Mouse (Mus musculus) ES-E14 (cell line): ENCODE measurements around the gene Tjp2. TPM values are rescaled to one million over a fixed set of nuclear protein-coding genes. Genes with fewer than 3 reads are reported as not detected.

Experiments used
- DNase-seq: peaks from one replicate; pipeline ENCODE4 v3.0.0-alpha.2; 2013; ENCODE audit warnings: low read depth, low spot score
- H3K27ac ChIP-seq: 2 replicates; pipeline ENCODE4 v1.5.1; 2012; ENCODE audit warnings: low read depth, mild to moderate bottlenecking, low read length, moderate library complexity, mixed read lengths; ENCODE audit not compliant: poor library complexity, insufficient read depth, severe bottlenecking
- H3K36me3 ChIP-seq: 2 replicates; pipeline ENCODE4 v1.6.1; 2012; ENCODE audit warnings: mild to moderate bottlenecking, low read length, moderate library complexity, mixed read lengths; ENCODE audit not compliant: control insufficient read depth, poor library complexity, insufficient read depth, severe bottlenecking
- H3K4me1 ChIP-seq, 2 experiments: fragments of 150-350 bp in 1 of 2; sonication (generic) in 1 of 2; 2 replicates each; pipeline ENCODE4 v1.6.1; 2012; ENCODE audit warnings: low read length in 2 of 2, mild to moderate bottlenecking in 1 of 2, mixed read lengths in 1 of 2; ENCODE audit not compliant: control insufficient read depth in 2 of 2, insufficient read depth in 2 of 2, poor library complexity in 1 of 2
- H3K4me3 ChIP-seq, 2 experiments: fragments of 150-350 bp in 1 of 2; sonication (generic) in 1 of 2; 2 replicates each; pipeline ENCODE4 v1.5.1; 2012; ENCODE audit warnings: low read length in 2 of 2, low read depth in 1 of 2, mild to moderate bottlenecking in 1 of 2, mixed read lengths in 1 of 2; ENCODE audit not compliant: insufficient read depth in 1 of 2, poor library complexity in 1 of 2, severe bottlenecking in 1 of 2
- H3K9ac ChIP-seq: 2 replicates; pipeline ENCODE4 v1.6.1; 2012; ENCODE audit warnings: low read depth, mild to moderate bottlenecking, low read length, mixed read lengths; ENCODE audit not compliant: poor library complexity, insufficient read depth, severe bottlenecking
- H3K9me3 ChIP-seq: fragments of 150-350 bp; sonication (generic); 2 replicates; pipeline ENCODE4 v1.6.1; 2012; ENCODE audit warnings: low read depth, mild to moderate bottlenecking, low read length; ENCODE audit not compliant: control insufficient read depth, insufficient read depth
- CHD2 ChIP-seq: IDR thresholded peaks from 2 replicates; pipeline ENCODE4 v1.6.1; 2014; ENCODE audit warnings: mild to moderate bottlenecking, low read depth, low read length, inconsistent platforms
- HCFC1 ChIP-seq: IDR thresholded peaks from 2 replicates; pipeline ENCODE4 v1.6.1; 2012; ENCODE audit warnings: low read length, inconsistent platforms, borderline replicate concordance; ENCODE audit not compliant: insufficient read depth
- MAFK ChIP-seq: IDR thresholded peaks from 2 replicates; pipeline ENCODE4 v1.6.1; 2014; ENCODE audit warnings: mild to moderate bottlenecking, low read depth, low read length, inconsistent platforms; ENCODE audit not compliant: insufficient read depth
- ZC3H11A ChIP-seq: IDR thresholded peaks from 2 replicates; pipeline ENCODE4 v1.6.1; 2012; ENCODE audit warnings: low read depth, mild to moderate bottlenecking, inconsistent platforms, low read length, borderline replicate concordance
- ZNF384 ChIP-seq: IDR thresholded peaks from 2 replicates; pipeline ENCODE4 v1.6.1; 2012; ENCODE audit warnings: low read depth, low read length, inconsistent platforms
- in situ Hi-C, 2 experiments: fragments of 600-800 bp; cut with MboI; formaldehyde crosslinking; loops; one replicate each; pipeline ENCODE4 v1.15.1; 2025; ENCODE audit warnings: low sequenced_read_pairs in 2 of 2, inconsistent platforms in 1 of 2; ENCODE audit not compliant: unreplicated experiment in 2 of 2
- total RNA-seq: library from RNA; depleted of rRNA; stranded (reverse); fragments of 300-350 nt; gene quantifications from 2 replicates; pipeline ENCODE4 v1.2.3, GENCODE M21; 2012

Gene Tjp2
- total RNA-seq, 1 experiment: 97.3 TPM

DNA sequence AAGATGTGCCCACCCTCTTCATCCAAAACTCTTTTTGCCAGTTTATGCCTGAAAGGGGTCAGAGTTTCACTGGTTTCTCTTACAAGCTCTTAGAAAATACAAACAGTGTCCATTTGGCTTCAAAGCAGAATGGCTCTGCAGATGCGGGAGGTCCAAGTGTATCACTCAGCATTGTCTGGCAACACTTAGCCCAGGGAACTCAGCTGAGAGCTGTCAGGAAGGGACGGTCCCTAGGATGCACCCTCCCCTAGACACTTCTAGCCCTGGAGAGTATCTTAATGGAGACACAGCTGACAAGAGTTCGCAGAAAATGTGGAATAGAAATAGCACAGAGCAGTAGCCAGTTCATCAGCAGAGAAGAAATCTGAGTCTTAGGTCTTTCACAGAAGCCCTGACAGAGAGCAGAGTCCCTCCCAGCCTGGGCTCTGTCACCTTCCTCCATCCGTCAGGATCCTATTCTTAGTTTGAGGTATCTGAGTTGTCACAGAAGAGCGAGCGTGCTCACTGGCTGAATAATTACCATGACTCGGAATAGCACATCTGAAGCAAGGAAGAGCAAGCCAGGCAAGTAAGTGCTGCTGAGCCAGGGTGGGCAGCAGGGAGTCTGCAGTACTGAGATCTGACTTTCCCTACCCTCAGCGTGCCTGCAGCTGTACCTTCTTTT, 144.3 kb downstream of the Tjp2 start:
- Histone ChIP-seq H3K27ac (no peak overlapping the region), H3K36me3 (no peaks in the 10 kb centered on the region), H3K9ac (no peak overlapping the region), H3K4me3 (no peak overlapping the region), H3K4me1 (no peaks in the 10 kb centered on the region), H3K9me3 (no peaks in the 10 kb centered on the region)
- DNase-seq: no peak
- in situ Hi-C loops: no loop called here
- TF ChIP-seq ZNF384: no peak
- no peak for TF ChIP-seq MAFK
- TF ChIP-seq ZC3H11A: no peak
- TF ChIP-seq HCFC1: no peak
- TF ChIP-seq CHD2: no peak

DNA sequence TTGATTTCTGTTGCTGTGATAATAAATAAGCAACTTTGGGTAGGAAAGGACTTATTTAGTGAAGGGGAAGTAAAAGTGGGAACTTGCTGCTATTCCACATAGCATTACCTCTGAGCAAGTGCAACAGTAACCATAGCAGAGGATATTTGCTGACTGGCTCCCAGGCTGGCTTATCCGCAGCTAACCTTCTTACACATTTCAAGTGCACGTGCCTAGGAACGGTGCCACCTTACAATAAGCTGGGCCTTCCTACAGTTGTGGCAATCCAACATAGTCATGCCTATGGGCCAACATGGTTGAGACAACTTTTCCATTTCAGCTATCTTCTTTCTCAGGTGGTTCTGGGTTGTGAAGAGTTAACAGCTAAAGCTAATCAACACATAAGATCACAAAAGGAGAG, 147.2 kb downstream of the Tjp2 start:
- no peak overlapping the region for H3K4me3 ChIP-seq
- H3K4me1 ChIP-seq: peaks cover 0 to under 1% of the 10 kb centered on the region in 2 experiments; a peak in 1 of 4 replicates
- TF ChIP-seq CHD2 (no peak), HCFC1 (no peak), MAFK (no peak), ZNF384 (no peak), ZC3H11A (no peak)
- no peaks in the 10 kb centered on the region for H3K9me3 ChIP-seq
- no peak for DNase-seq
- in situ Hi-C loops: no loop called here
- no peak overlapping the region for H3K27ac ChIP-seq
- H3K36me3 ChIP-seq: no peaks in the 10 kb centered on the region
- H3K9ac ChIP-seq: no peak overlapping the region

DNA sequence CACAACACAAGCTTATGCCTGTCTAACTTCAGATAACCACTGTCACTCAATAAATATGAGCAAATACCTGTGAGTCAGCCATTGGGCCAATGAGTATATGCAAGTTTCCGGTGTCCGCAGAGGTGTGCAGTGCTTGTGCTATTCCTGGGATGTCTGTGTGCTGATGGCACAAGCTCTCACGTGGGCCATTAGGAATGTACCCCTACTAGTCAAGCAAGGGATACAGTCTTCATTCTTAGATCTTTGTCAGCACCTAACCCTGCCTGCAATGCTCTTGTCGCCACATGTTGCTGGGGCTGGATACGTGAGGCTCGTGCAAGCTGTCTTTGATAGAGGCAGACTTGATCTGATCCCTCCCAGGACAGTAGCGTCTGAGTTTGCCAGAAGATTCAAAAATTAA, 148.3 kb downstream of the Tjp2 start:
- in situ Hi-C loops: no loop called here
- no peak overlapping the region for H3K4me3 ChIP-seq
- no peak overlapping the region for H3K9ac ChIP-seq
- H3K36me3 ChIP-seq: no peaks in the 10 kb centered on the region
- no peaks in the 10 kb centered on the region for H3K9me3 ChIP-seq
- no peak for DNase-seq
- peaks cover 0 to 2% of the 10 kb centered on the region in 2 experiments; a peak in 1 of 4 replicates for H3K4me1 ChIP-seq
- TF ChIP-seq HCFC1 (no peak), MAFK (no peak), CHD2 (no peak), ZNF384 (no peak), ZC3H11A (no peak)
- no peak overlapping the region for H3K27ac ChIP-seq

GRCm38 (mm10) chr19:24075927-24076326, 148.9 kb downstream of the Tjp2 start:
- in situ Hi-C loops: no loop called here
- H3K36me3 ChIP-seq: no peaks in the 10 kb centered on the region
- no peak overlapping the region for H3K27ac ChIP-seq
- no peaks in the 10 kb centered on the region for H3K9me3 ChIP-seq
- peaks cover 0 to 2% of the 10 kb centered on the region in 2 experiments; a peak in 1 of 4 replicates for H3K4me1 ChIP-seq
- DNase-seq: no peak
- H3K9ac ChIP-seq: no peak overlapping the region
- no peak overlapping the region for H3K4me3 ChIP-seq
- no peak for TF ChIP-seq MAFK
- TF ChIP-seq ZNF384: no peak
- TF ChIP-seq HCFC1: no peak
- TF ChIP-seq ZC3H11A: no peak
